Mouse (Mus musculus) CH12.LX (cell line): ENCODE results near the gene Arhgef2. TPM values are rescaled to one million over a fixed set of nuclear protein-coding genes. Genes with fewer than 3 reads are reported as not detected.

Experiments
- DNase-seq: peaks from one replicate; pipeline ENCODE4 v3.0.0-alpha.2; 2013; ENCODE audit errors: extremely low read depth
- H3K27ac ChIP-seq: 2 replicates; pipeline ENCODE4 v1.5.1; 2012; ENCODE audit warnings: low read depth, mild to moderate bottlenecking, control low read depth, moderate library complexity; ENCODE audit not compliant: insufficient read depth
- H3K27me3 ChIP-seq: replicated peaks from 2 replicates; pipeline ENCODE3; 2012; ENCODE audit warnings: inconsistent platforms
- H3K36me3 ChIP-seq, 2 experiments: replicated peaks in 1 of 2; 2 replicates each; pipeline versions ENCODE3 to v1.6.1; 2012; ENCODE audit warnings: inconsistent platforms in 1 of 2, low read length in 1 of 2, mild to moderate bottlenecking in 1 of 2, mixed read lengths in 1 of 2, moderate library complexity in 1 of 2; ENCODE audit not compliant: control insufficient read depth in 1 of 2, insufficient read depth in 1 of 2
- H3K4me1 ChIP-seq, 2 experiments: 2 replicates each; pipeline ENCODE4 v1.6.1; 2012; ENCODE audit warnings: inconsistent platforms in 1 of 2, moderate library complexity in 1 of 2; ENCODE audit not compliant: insufficient read depth in 2 of 2, control insufficient read depth in 1 of 2
- H3K4me2 ChIP-seq: 2 replicates; pipeline ENCODE4 v1.6.1; 2012; ENCODE audit warnings: low read depth, mild to moderate bottlenecking, control low read depth; ENCODE audit not compliant: poor library complexity, insufficient read depth, severe bottlenecking
- H3K4me3 ChIP-seq, 3 experiments: fragments of 150-350 bp in 1 of 3; sonication (generic) in 1 of 3; replicated peaks in 1 of 3; 2 replicates each; pipeline versions ENCODE3 to v1.5.1; 2011 to 2012; ENCODE audit warnings: low read depth in 2 of 3, low read length in 2 of 3, mild to moderate bottlenecking in 2 of 3, moderate library complexity in 2 of 3, control low read depth in 1 of 3, improper control_type of control experiment in 1 of 3, inconsistent platforms in 1 of 3, mixed read lengths in 1 of 3; ENCODE audit not compliant: poor library complexity in 1 of 3
- H3K79me2 ChIP-seq: replicated peaks from 2 replicates; pipeline ENCODE4 v1.6.1; 2012; ENCODE audit warnings: mild to moderate bottlenecking, moderate library complexity; ENCODE audit not compliant: control insufficient read depth, poor library complexity, insufficient read depth, severe bottlenecking; ENCODE audit errors: extremely low read depth
- H3K9ac ChIP-seq: 2 replicates; pipeline ENCODE4 v1.6.1; 2012; ENCODE audit warnings: low read depth, mild to moderate bottlenecking, control low read depth, moderate library complexity; ENCODE audit not compliant: insufficient read depth
- H3K9me3 ChIP-seq: replicated peaks from 2 replicates; pipeline ENCODE3; 2012; ENCODE audit warnings: low read length, inconsistent platforms, mixed read lengths
- BHLHE40 ChIP-seq: IDR thresholded peaks from 2 replicates; pipeline ENCODE4 v1.6.1; 2011; ENCODE audit warnings: mild to moderate bottlenecking, low read depth, low read length, improper control_type of control experiment
- CHD1 ChIP-seq: IDR thresholded peaks from 2 replicates; pipeline ENCODE4 v1.6.1; 2012; ENCODE audit warnings: low read depth, low read length, improper control_type of control experiment, inconsistent platforms
- CHD2 ChIP-seq: IDR thresholded peaks from 2 replicates; pipeline ENCODE4 v1.6.1; 2011; ENCODE audit warnings: low read length, improper control_type of control experiment
- CTCF ChIP-seq, 2 experiments: IDR thresholded peaks in 1 of 2; conservative IDR thresholded peaks in 1 of 2; 2 replicates each; pipeline ENCODE4 v1.5.1; 2011 to 2012; ENCODE audit warnings: low read depth in 2 of 2, low read length in 2 of 2, improper control_type of control experiment in 1 of 2, inconsistent platforms in 1 of 2, mild to moderate bottlenecking in 1 of 2, moderate library complexity in 1 of 2
- E2F4 ChIP-seq: IDR thresholded peaks from 2 replicates; pipeline ENCODE4 v1.6.1; 2011; ENCODE audit warnings: low read depth, low read length, improper control_type of control experiment; ENCODE audit not compliant: insufficient replicate concordance
- ELF1 ChIP-seq: IDR thresholded peaks from 2 replicates; pipeline ENCODE4 v1.6.1; 2014; ENCODE audit warnings: low read depth, mild to moderate bottlenecking, inconsistent platforms, low read length, improper control_type of control experiment
- EP300 ChIP-seq: IDR thresholded peaks from 2 replicates; pipeline ENCODE4 v1.6.1; 2011; ENCODE audit warnings: low read length, improper control_type of control experiment
- GABPA ChIP-seq: IDR thresholded peaks from 2 replicates; pipeline ENCODE4 v1.6.1; 2012; ENCODE audit warnings: low read depth, low read length, improper control_type of control experiment, inconsistent platforms; ENCODE audit not compliant: insufficient replicate concordance
- HCFC1 ChIP-seq: IDR thresholded peaks from 2 replicates; pipeline ENCODE4 v1.6.1; 2012; ENCODE audit warnings: low read depth, mild to moderate bottlenecking, inconsistent platforms, low read length, improper control_type of control experiment
- IRF4 ChIP-seq: IDR thresholded peaks from 2 replicates; pipeline ENCODE4 v1.6.1; 2014; ENCODE audit warnings: low read depth, mild to moderate bottlenecking, inconsistent platforms, low read length, improper control_type of control experiment
- JUN ChIP-seq: IDR thresholded peaks from 2 replicates; pipeline ENCODE4 v1.6.1; 2011; ENCODE audit warnings: low read depth, mild to moderate bottlenecking, low read length, improper control_type of control experiment, moderate library complexity; ENCODE audit not compliant: insufficient read depth
- JUND ChIP-seq: conservative IDR thresholded peaks from 2 replicates; pipeline ENCODE4 v1.6.1; 2011; ENCODE audit warnings: low read depth, low read length, improper control_type of control experiment
- KAT2A ChIP-seq: IDR thresholded peaks from 2 replicates; pipeline ENCODE4 v1.6.1; 2012; ENCODE audit warnings: low read length, improper control_type of control experiment, inconsistent platforms; ENCODE audit not compliant: insufficient replicate concordance
- MAFK ChIP-seq: IDR thresholded peaks from 2 replicates; pipeline ENCODE4 v1.6.1; 2011; ENCODE audit warnings: low read length, improper control_type of control experiment; ENCODE audit not compliant: insufficient replicate concordance
- MAX ChIP-seq: IDR thresholded peaks from 2 replicates; pipeline ENCODE4 v1.6.1; 2011; ENCODE audit warnings: low read length, improper control_type of control experiment
- MAZ ChIP-seq: IDR thresholded peaks from 2 replicates; pipeline ENCODE4 v1.6.1; 2012; ENCODE audit warnings: low read depth, mild to moderate bottlenecking, inconsistent platforms, low read length, improper control_type of control experiment, moderate library complexity
- MEF2A ChIP-seq: IDR thresholded peaks from 2 replicates; pipeline ENCODE4 v1.6.1; 2014; ENCODE audit warnings: low read depth, mild to moderate bottlenecking, inconsistent platforms, low read length, improper control_type of control experiment, borderline replicate concordance
- MXI1 ChIP-seq: IDR thresholded peaks from 2 replicates; pipeline ENCODE4 v1.6.1; 2011; ENCODE audit warnings: mild to moderate bottlenecking, low read depth, low read length, improper control_type of control experiment
- MYC ChIP-seq: IDR thresholded peaks from 2 replicates; pipeline ENCODE4 v1.6.1; 2011; ENCODE audit warnings: low read depth, mild to moderate bottlenecking, improper control_type of control experiment, low read length
- NELFE ChIP-seq: IDR thresholded peaks from 2 replicates; pipeline ENCODE4 v1.6.1; 2011; ENCODE audit warnings: low read depth, low read length, improper control_type of control experiment
- NRF1 ChIP-seq: IDR thresholded peaks from 2 replicates; pipeline ENCODE4 v1.6.1; 2014; ENCODE audit warnings: low read depth, mild to moderate bottlenecking, inconsistent platforms, low read length, improper control_type of control experiment, moderate library complexity
- PAX5 ChIP-seq: IDR thresholded peaks from 2 replicates; pipeline ENCODE4 v1.6.1; 2012; ENCODE audit warnings: low read length, inconsistent platforms, mixed read lengths
- POLR2A ChIP-seq: IDR thresholded peaks from 2 replicates; pipeline ENCODE4 v1.6.1; 2011; ENCODE audit warnings: low read depth, mild to moderate bottlenecking, improper control_type of control experiment, low read length
- POLR2AphosphoS2 ChIP-seq: IDR thresholded peaks from 2 replicates; pipeline ENCODE4 v1.6.1; 2011; ENCODE audit warnings: low read depth, low read length, improper control_type of control experiment
- RAD21 ChIP-seq: IDR thresholded peaks from 2 replicates; pipeline ENCODE4 v1.6.1; 2011; ENCODE audit warnings: low read depth, mild to moderate bottlenecking, low read length, improper control_type of control experiment, moderate library complexity
- RCOR1 ChIP-seq: conservative IDR thresholded peaks from 2 replicates; pipeline ENCODE4 v1.6.1; 2012; ENCODE audit warnings: low read depth, mild to moderate bottlenecking, inconsistent platforms, low read length, improper control_type of control experiment
- SIN3A ChIP-seq: IDR thresholded peaks from 2 replicates; pipeline ENCODE4 v1.6.1; 2012; ENCODE audit warnings: low read length, improper control_type of control experiment, inconsistent platforms
- SMC3 ChIP-seq: IDR thresholded peaks from 2 replicates; pipeline ENCODE4 v1.6.1; 2011; ENCODE audit warnings: low read depth, low read length, improper control_type of control experiment
- TBP ChIP-seq: conservative IDR thresholded peaks from 2 replicates; pipeline ENCODE4 v1.6.1; 2011; ENCODE audit warnings: low read depth, low read length, improper control_type of control experiment
- TCF12 ChIP-seq: IDR thresholded peaks from 2 replicates; pipeline ENCODE4 v1.6.1; 2014; ENCODE audit warnings: low read depth, mild to moderate bottlenecking, inconsistent platforms, low read length, improper control_type of control experiment
- UBTF ChIP-seq: IDR thresholded peaks from 2 replicates; pipeline ENCODE4 v1.6.1; 2012; ENCODE audit warnings: low read depth, mild to moderate bottlenecking, inconsistent platforms, low read length, improper control_type of control experiment, moderate library complexity
- USF1 ChIP-seq: IDR thresholded peaks from 2 replicates; pipeline ENCODE4 v1.6.1; 2014; ENCODE audit warnings: low read depth, mild to moderate bottlenecking, inconsistent platforms, low read length, improper control_type of control experiment
- USF2 ChIP-seq: conservative IDR thresholded peaks from 2 replicates; pipeline ENCODE4 v1.6.1; 2011; ENCODE audit warnings: low read depth, low read length, improper control_type of control experiment
- ZC3H11A ChIP-seq: IDR thresholded peaks from 2 replicates; pipeline ENCODE4 v1.6.1; 2012; ENCODE audit warnings: low read depth, mild to moderate bottlenecking, inconsistent platforms, low read length, improper control_type of control experiment
- ZKSCAN1 ChIP-seq: IDR thresholded peaks from 2 replicates; pipeline ENCODE4 v1.6.1; 2012; ENCODE audit warnings: low read depth, inconsistent platforms, low read length, improper control_type of control experiment, borderline replicate concordance
- ZMIZ1 ChIP-seq: IDR thresholded peaks from 2 replicates; pipeline ENCODE4 v1.6.1; 2012; ENCODE audit warnings: low read depth, mild to moderate bottlenecking, inconsistent platforms, low read length, improper control_type of control experiment
- ZNF384 ChIP-seq: IDR thresholded peaks from 2 replicates; pipeline ENCODE4 v1.6.1; 2012; ENCODE audit warnings: low read depth, low read length, improper control_type of control experiment, inconsistent platforms
- dilution Hi-C: fragments of 300-500 bp; cut with MboI; formaldehyde crosslinking; loops from 2 replicates; pipeline ENCODE4 v1.14.3; 2020; ENCODE audit warnings: low sequenced_read_pairs; ENCODE audit not compliant: extremely low pct_unique_long_range_greater_than_20kb, extremely low pct_ligation_motif_present
- in situ Hi-C: fragments of 300-500 bp; cut with MboI; formaldehyde crosslinking; loops from 3 replicates; pipeline ENCODE4 v1.14.3; 2019; ENCODE audit warnings: low sequenced_read_pairs, low pct_ligation_motif_present, low pct_unique_long_range_greater_than_20kb, mixed read lengths
- polyA plus RNA-seq: library from polyadenylated mRNA; unstranded; fragments of >175 nt; gene quantifications from 2 replicates; pipeline ENCODE4 v1.2.1, GENCODE M21; 2012; ENCODE audit warnings: low read depth; ENCODE audit not compliant: insufficient read length
- total RNA-seq, 2 experiments: library from RNA; depleted of rRNA; stranded (reverse); fragments of 300-350 nt in 1 of 2; fragments of >200 nt in 1 of 2; gene quantifications; 2 replicates each; pipeline ENCODE4 v1.2.3; 2012 to 2014

The Arhgef2 gene
- total and polyA plus RNA-seq, 3 experiments: 18.5 to 43.9 (median 43.1) TPM

DNA sequence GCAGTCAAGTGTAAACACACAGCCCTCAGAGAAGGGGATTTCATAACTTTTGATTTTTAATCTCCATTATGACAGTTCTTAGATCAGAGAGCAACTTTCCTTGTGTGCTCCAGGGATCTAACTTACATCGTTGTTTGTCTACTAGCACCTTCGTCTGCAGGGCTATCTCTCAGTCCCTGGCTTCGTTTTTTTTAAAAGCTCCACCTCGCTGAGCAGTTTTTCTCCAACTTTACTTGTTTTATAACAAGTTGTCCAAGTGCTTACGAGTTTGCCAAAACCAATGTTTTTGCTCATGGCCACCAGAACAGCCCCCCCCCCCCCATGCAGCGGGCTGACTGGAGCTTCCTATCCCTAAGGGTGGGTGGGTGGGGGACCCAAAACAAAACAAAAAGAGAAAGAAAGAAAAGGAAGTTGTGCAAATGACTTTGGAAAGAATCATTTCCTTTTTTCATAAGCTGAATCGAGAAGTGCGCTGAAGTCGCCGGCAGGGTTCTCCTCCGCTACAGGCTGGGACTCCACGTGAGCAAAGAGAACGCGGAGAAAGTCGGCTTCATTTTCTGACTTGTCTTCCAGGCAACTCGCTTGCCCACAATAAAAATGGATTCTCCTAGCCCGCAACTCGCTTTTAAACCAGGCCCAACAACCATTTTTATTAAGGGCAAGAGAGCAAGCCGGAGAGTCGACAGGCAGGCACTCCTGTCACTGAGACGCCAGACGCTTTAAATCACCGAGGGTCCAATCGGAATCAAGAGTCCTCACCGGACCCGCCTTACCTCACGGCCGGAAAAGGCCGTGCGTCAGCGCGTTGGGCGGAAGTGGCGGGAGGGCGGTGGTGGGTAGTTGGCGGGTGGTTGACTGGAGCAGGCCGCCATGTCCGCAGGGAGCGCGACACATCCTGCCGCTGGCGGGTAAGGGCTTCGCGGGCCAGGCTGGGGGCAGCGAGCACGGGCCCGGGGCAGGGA lies 79.5 kb downstream of the Arhgef2 start, which contains the start of gene Khdc4:
Khdc4 (plus strand) TSS at position 824 of the 962 bp plus-strand sequence.
- Histone ChIP-seq H3K4me3 (peak within 1 kb of the TSS; percentile 77 to 97 (median 92)), H3K4me1 (peaks cover 0 to 17% of the 10 kb centered on the region in 2 experiments; a peak in 2 of 4 replicates), H3K79me2 (peaks cover 39% of the 10 kb centered on the region), H3K9me3 (no peaks in the 10 kb centered on the region), H3K27me3 (no peaks in the 10 kb centered on the region), H3K27ac (peak within 1 kb of the TSS; percentile 72), H3K9ac (peak within 1 kb of the TSS; percentile 95), H3K4me2 (peak within 1 kb of the TSS; percentile 61), H3K36me3 (peaks cover 17 to 28% of the 10 kb centered on the region in 2 experiments)
- dilution Hi-C loops: no loop called here
- in situ Hi-C loops: loop anchor here (5.0 to 25.0 kb wide), 3 partner anchors 42 to 177 kb away; no protein-coding TSS in a partner anchor
- peak; percentile 98 for DNase-seq
- TF ChIP-seq ZMIZ1 (0 out of 2 replicates have a peak, but pooled peaks have one; percentile 32), MAZ (no peak), NELFE (peak; percentile 87), POLR2A (peak; percentile 90), ZNF384 (no peak), BHLHE40 (peak; percentile 75), JUN (no peak), CHD2 (no peak), RCOR1 (peak; percentile 96), NRF1 (peak; percentile 86), ZC3H11A (no peak), USF1 (no peak; the same call in 1 of the 2 replicates), CTCF (conservative IDR thresholded peaks at IDR 0.05 in 1 of 2, IDR thresholded peaks at IDR 0.05 in 1 of 2; ENCODE audit: low read depth in 2 of 2, low read length in 2 of 2) (no peak), SMC3 (no peak), EP300 (no peak), TCF12 (peak; percentile 74), JUND (no peak), USF2 (no peak; the same call in 1 of the 2 replicates), MXI1 (peak; percentile 97), UBTF (peak; percentile 20; the same call in 1 of the 2 replicates), IRF4 (no peak; the same call in 1 of the 2 replicates), CHD1 (no peak), PAX5 (no peak), MAFK (no peak), ZKSCAN1 (no peak), RAD21 (no peak), HCFC1 (peak; percentile 92), KAT2A (peak; percentile 76; the same call in 1 of the 2 replicates), E2F4 (no peak), MEF2A (no peak; the same call in 1 of the 2 replicates), MAX (peak; percentile 60), POLR2AphosphoS2 (no peak), GABPA (no peak), MYC (peak; percentile 84), ELF1 (peak; percentile 87), TBP (peak; percentile 94), SIN3A (peak; percentile 70)
